Mouse (Mus musculus) testis, postnatal 14 days (tissue): ENCODE results near the gene Cct7.

ENCODE experiments used
- DNase-seq: peaks from one replicate; pipeline ENCODE4 v3.0.0; 2021; ENCODE audit warnings: low spot score

Cct7 gene

GRCm38 (mm10) chr6:85502911-85503250 is 51.6 kb downstream of the Cct7 start, which contains the start of gene Fbxo41:
Gene Fbxo41, minus strand, starts transcription at chr6:85502994.
- DNase-seq, result no peak

- no peak for DNase-seq
These were observed 53.6 kb downstream of the Cct7 start for GRCm38 (mm10) chr6:85504908-85505307.

GRCm38 (mm10) chr6:85508602-85509001 is 57.3 kb downstream of the Cct7 start:
- DNase-seq, result no peak

- no peak for DNase-seq
These were observed 59.2 kb downstream of the Cct7 start for GRCm38 (mm10) chr6:85510476-85510875.

- DNase-seq, result peak; percentile 45
These were observed 60.2 kb downstream of the Cct7 start for GRCm38 (mm10) chr6:85511286-85512055.

- DNase-seq, result no peak
These were observed 60.7 kb downstream of the Cct7 start for GRCm38 (mm10) chr6:85512056-85512440.

- peak; percentile 24 for DNase-seq
These were observed 61.5 kb downstream of the Cct7 start for GRCm38 (mm10) chr6:85512577-85513530.

- DNase-seq, result peak; percentile 80
These were observed 62.2 kb downstream of the Cct7 start, which contains the start of gene Egr4 for GRCm38 (mm10) chr6:85513531-85513910. Gene Egr4, minus strand, starts transcription at chr6:85513589.

- DNase-seq, result no peak
These were observed 64.6 kb downstream of the Cct7 start for GRCm38 (mm10) chr6:85515941-85516340.
